Mouse (Mus musculus) CH12.LX (cell line): ENCODE measurements around the gene Lix1.

Source experiments
- CTCF ChIP-seq, 2 experiments: IDR thresholded peaks in 1 of 2; conservative IDR thresholded peaks in 1 of 2; 2 replicates each; pipeline ENCODE4 v1.5.1; 2011 to 2012; ENCODE audit warnings: low read depth in 2 of 2, low read length in 2 of 2, improper control_type of control experiment in 1 of 2, inconsistent platforms in 1 of 2, mild to moderate bottlenecking in 1 of 2, moderate library complexity in 1 of 2
- EP300 ChIP-seq: IDR thresholded peaks from 2 replicates; pipeline ENCODE4 v1.6.1; 2011; ENCODE audit warnings: low read length, improper control_type of control experiment
- MXI1 ChIP-seq: IDR thresholded peaks from 2 replicates; pipeline ENCODE4 v1.6.1; 2011; ENCODE audit warnings: mild to moderate bottlenecking, low read depth, low read length, improper control_type of control experiment
- MYC ChIP-seq: IDR thresholded peaks from 2 replicates; pipeline ENCODE4 v1.6.1; 2011; ENCODE audit warnings: low read depth, mild to moderate bottlenecking, improper control_type of control experiment, low read length
- NELFE ChIP-seq: IDR thresholded peaks from 2 replicates; pipeline ENCODE4 v1.6.1; 2011; ENCODE audit warnings: low read depth, low read length, improper control_type of control experiment
- POLR2A ChIP-seq: IDR thresholded peaks from 2 replicates; pipeline ENCODE4 v1.6.1; 2011; ENCODE audit warnings: low read depth, mild to moderate bottlenecking, improper control_type of control experiment, low read length
- POLR2AphosphoS2 ChIP-seq: IDR thresholded peaks from 2 replicates; pipeline ENCODE4 v1.6.1; 2011; ENCODE audit warnings: low read depth, low read length, improper control_type of control experiment
- SIN3A ChIP-seq: IDR thresholded peaks from 2 replicates; pipeline ENCODE4 v1.6.1; 2012; ENCODE audit warnings: low read length, improper control_type of control experiment, inconsistent platforms
- SMC3 ChIP-seq: IDR thresholded peaks from 2 replicates; pipeline ENCODE4 v1.6.1; 2011; ENCODE audit warnings: low read depth, low read length, improper control_type of control experiment
- TCF12 ChIP-seq: IDR thresholded peaks from 2 replicates; pipeline ENCODE4 v1.6.1; 2014; ENCODE audit warnings: low read depth, mild to moderate bottlenecking, inconsistent platforms, low read length, improper control_type of control experiment
- ZC3H11A ChIP-seq: IDR thresholded peaks from 2 replicates; pipeline ENCODE4 v1.6.1; 2012; ENCODE audit warnings: low read depth, mild to moderate bottlenecking, inconsistent platforms, low read length, improper control_type of control experiment
- ZNF384 ChIP-seq: IDR thresholded peaks from 2 replicates; pipeline ENCODE4 v1.6.1; 2012; ENCODE audit warnings: low read depth, low read length, improper control_type of control experiment, inconsistent platforms

DNA sequence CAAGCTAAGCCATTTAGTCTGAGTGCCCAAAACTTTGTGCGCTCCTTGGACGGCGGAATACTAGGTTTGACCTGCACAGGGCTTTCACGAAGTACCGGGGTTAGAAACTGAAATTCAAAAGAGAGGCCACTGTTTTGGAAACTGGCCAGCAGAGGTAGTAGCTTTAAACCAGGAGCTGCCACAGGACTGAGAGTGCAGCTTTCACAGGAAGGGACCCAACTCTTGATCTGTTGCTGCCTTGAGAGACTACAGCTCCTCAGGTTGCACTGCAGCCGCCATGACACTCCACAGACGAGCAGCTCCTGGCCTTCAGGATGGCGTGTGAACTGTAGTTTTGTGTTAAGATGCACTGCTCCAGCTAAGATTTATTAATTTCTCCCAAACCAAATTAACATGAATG, 89.6 kb downstream of the Lix1 start:
- TF ChIP-seq CTCF (conservative IDR thresholded peaks at IDR 0.05 in 1 of 2, IDR thresholded peaks at IDR 0.05 in 1 of 2; ENCODE audit: low read depth in 2 of 2, low read length in 2 of 2): no peak
- no peak for TF ChIP-seq SIN3A
- TF ChIP-seq POLR2AphosphoS2: no peak
- no peak for TF ChIP-seq TCF12
- no peak for TF ChIP-seq POLR2A
- no peak for TF ChIP-seq ZNF384
- TF ChIP-seq NELFE: no peak
- no peak for TF ChIP-seq SMC3
- no peak for TF ChIP-seq MXI1
- no peak for TF ChIP-seq MYC
- TF ChIP-seq ZC3H11A: no peak
- TF ChIP-seq EP300: no peak
